Mouse (Mus musculus): ENCODE data around the gene Rras2. TPM values are rescaled to one million over a fixed set of nuclear protein-coding genes. Genes with fewer than 3 reads are reported as not detected.

The Rras2 gene
- total and polyA plus RNA-seq, 2 experiments from 2014 or later: 22.5 to 41.3 TPM

DNA sequence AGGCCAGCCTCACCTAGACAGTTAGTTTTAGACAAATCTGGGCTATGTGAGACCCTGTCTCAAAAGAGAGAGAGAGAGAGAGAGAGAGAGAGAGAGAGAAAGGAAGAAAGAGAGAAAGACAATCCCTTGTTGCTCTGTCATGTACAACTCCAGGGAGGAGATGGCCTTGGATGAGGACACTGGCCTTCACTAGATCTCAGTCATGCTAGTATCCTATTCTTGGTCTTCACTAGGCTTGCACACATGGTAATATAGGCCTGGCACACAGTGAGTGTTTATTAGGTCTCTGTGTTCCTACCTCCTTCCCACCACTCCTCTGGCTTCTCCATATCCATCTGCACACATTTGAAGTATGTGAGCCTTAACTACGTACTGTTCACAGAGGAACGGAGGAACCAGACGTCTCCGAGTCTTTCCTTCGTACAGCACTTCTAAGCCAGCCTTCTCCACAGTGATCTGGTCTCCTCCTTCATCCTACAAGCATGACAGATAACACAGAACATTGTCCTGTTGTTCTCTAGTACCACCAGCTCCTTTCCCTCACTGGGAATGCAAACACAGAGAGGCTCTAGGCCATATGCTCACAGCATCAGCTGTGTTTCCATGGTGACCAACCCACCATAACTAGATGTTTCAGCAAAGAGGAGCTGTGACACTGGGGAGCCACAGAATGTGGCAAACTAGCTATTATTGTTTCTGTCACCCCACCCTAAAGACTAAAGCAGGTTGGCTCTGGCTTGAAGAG is 33.6 kb upstream of the Rras2 start:
- no peaks in the 10 kb centered on the region for H3K36me3 ChIP-seq (ENCODE audit: insufficient read depth, low read length)
- peak overlapping the region; percentile 67 for H3K27ac ChIP-seq (ENCODE audit: low read depth, low read length)
- no peak overlapping the region for H3K4me2 ChIP-seq (ENCODE audit: low read depth, low read length, poor library complexity, severe bottlenecking)
- no peaks in the 10 kb centered on the region for H3K27me3 ChIP-seq (ENCODE audit: insufficient read depth, low read length)
- no peak overlapping the region for H3K9ac ChIP-seq (replicated peaks; ENCODE audit: low read length, poor library complexity, severe bottlenecking)
- DNase-seq (ENCODE audit: low spot score) (peak; percentile 68), ATAC-seq (ENCODE audit: low FRiP score) (0 out of 2 replicates have a peak, but pooled peaks have one; percentile 44)
- H3K4me3 ChIP-seq (ENCODE audit: low read depth, low read length): no peak overlapping the region
- 65% methylated on average over 5 of the region's 5 CpGs for WGBS
- no peaks in the 10 kb centered on the region for H3K4me1 ChIP-seq (ENCODE audit: insufficient read depth, low read length)
- no peak for TF ChIP-seq CTCF (IDR thresholded peaks at IDR 0.05)
- H3K9me3 ChIP-seq (ENCODE audit: low read length): no peaks in the 10 kb centered on the region

DNA sequence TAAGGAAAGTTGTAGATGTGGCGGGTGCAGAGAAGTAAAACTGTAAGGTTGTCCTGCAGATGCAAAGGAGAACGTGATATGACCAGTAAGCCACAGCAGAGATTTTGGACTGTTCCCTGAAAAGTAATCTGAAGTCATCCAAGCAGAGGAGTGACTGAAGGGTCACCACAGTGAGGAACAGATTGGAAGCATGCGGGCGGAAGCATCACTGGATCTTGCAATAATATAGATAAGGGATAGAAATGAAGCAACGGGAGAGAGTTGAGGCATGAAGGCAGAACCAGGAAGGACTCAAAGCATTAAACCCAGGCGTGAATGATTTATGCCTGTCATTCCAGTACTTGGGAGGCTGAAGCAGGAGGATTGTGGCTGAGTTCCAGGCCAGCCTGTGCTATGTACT is 32.0 kb upstream of the Rras2 start:
- Histone ChIP-seq H3K36me3 (ENCODE audit: insufficient read depth, low read length) (no peaks in the 10 kb centered on the region), H3K4me1 (ENCODE audit: insufficient read depth, low read length) (no peaks in the 10 kb centered on the region), H3K27me3 (ENCODE audit: insufficient read depth, low read length) (no peaks in the 10 kb centered on the region), H3K4me2 (ENCODE audit: low read depth, low read length, poor library complexity, severe bottlenecking) (no peak overlapping the region), H3K27ac (ENCODE audit: low read depth, low read length) (no peak overlapping the region), H3K9ac (replicated peaks; ENCODE audit: low read length, poor library complexity, severe bottlenecking) (no peak overlapping the region), H3K9me3 (ENCODE audit: low read length) (no peaks in the 10 kb centered on the region), H3K4me3 (ENCODE audit: low read depth, low read length) (no peak overlapping the region)
- DNase-seq (ENCODE audit: low spot score) (no peak), ATAC-seq (ENCODE audit: low FRiP score) (no peak)
- WGBS: 92% methylated on average over 6 of the region's 6 CpGs
- TF ChIP-seq CTCF (IDR thresholded peaks at IDR 0.05): no peak

- Histone ChIP-seq H3K9ac (replicated peaks; ENCODE audit: low read length, poor library complexity, severe bottlenecking) (no peak overlapping the region), H3K27ac (ENCODE audit: low read depth, low read length) (no peak overlapping the region), H3K9me3 (ENCODE audit: low read length) (no peaks in the 10 kb centered on the region), H3K4me3 (ENCODE audit: low read depth, low read length) (no peak overlapping the region), H3K36me3 (ENCODE audit: insufficient read depth, low read length) (no peaks in the 10 kb centered on the region), H3K27me3 (ENCODE audit: insufficient read depth, low read length) (no peaks in the 10 kb centered on the region), H3K4me2 (ENCODE audit: low read depth, low read length, poor library complexity, severe bottlenecking) (no peak overlapping the region), H3K4me1 (ENCODE audit: insufficient read depth, low read length) (no peaks in the 10 kb centered on the region)
- DNase-seq (ENCODE audit: low spot score): no peak
- no peak for ATAC-seq (ENCODE audit: low FRiP score)
- no peak for TF ChIP-seq CTCF (IDR thresholded peaks at IDR 0.05)
- 67% methylated on average over 4 of the region's 4 CpGs for WGBS
These were observed 31.6 kb upstream of the Rras2 start for GRCm38 (mm10) chr7:114149135-114149534.

GRCm38 (mm10) chr7:114145841-114146240 is 28.3 kb upstream of the Rras2 start:
- Histone ChIP-seq H3K27ac (ENCODE audit: low read depth, low read length) (no peak overlapping the region), H3K4me3 (ENCODE audit: low read depth, low read length) (no peak overlapping the region), H3K9ac (replicated peaks; ENCODE audit: low read length, poor library complexity, severe bottlenecking) (no peak overlapping the region), H3K9me3 (ENCODE audit: low read length) (no peaks in the 10 kb centered on the region), H3K4me2 (ENCODE audit: low read depth, low read length, poor library complexity, severe bottlenecking) (no peak overlapping the region), H3K4me1 (ENCODE audit: insufficient read depth, low read length) (no peaks in the 10 kb centered on the region), H3K27me3 (ENCODE audit: insufficient read depth, low read length) (no peaks in the 10 kb centered on the region), H3K36me3 (ENCODE audit: insufficient read depth, low read length) (no peaks in the 10 kb centered on the region)
- WGBS: 86% methylated on average over 3 of the region's 3 CpGs
- no peak for ATAC-seq (ENCODE audit: low FRiP score)
- no peak for TF ChIP-seq CTCF (IDR thresholded peaks at IDR 0.05)
- DNase-seq (ENCODE audit: low spot score): no peak

DNA sequence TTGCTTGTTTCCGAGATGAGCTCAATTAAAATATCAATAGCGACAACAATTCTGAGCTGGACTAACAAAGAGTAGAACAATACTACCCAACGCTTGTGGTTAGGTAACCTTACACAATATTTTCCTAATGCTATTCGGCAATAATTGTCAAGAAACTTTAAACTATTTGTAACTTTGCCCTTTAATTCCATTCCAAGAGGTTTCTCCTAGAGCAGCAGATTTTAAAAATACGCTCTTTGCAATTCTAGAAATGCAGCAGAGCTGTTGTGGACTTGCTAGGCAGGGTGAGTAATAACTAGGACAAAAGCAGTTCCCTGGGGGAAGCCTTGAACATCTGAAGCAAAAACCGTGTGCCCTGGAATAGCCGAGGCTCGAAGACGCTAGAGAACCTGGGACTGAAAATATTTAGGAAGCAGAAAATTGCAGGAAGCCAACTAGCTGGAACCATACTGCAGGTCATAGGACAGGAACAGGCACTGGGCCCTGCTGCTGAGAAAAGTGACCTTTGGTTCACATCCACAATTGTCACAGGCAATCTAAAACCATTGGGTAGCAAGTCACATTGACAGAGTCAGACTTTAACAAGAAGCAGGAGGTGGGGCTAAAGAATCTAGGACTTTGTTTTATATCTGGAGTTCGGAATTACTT is 24.7 kb upstream of the Rras2 start:
- Histone ChIP-seq H3K4me2 (ENCODE audit: low read depth, low read length, poor library complexity, severe bottlenecking) (no peak overlapping the region), H3K4me3 (ENCODE audit: low read depth, low read length) (no peak overlapping the region), H3K27ac (ENCODE audit: low read depth, low read length) (no peak overlapping the region), H3K9me3 (ENCODE audit: low read length) (no peaks in the 10 kb centered on the region), H3K4me1 (ENCODE audit: insufficient read depth, low read length) (no peaks in the 10 kb centered on the region), H3K9ac (replicated peaks; ENCODE audit: low read length, poor library complexity, severe bottlenecking) (no peak overlapping the region), H3K27me3 (ENCODE audit: insufficient read depth, low read length) (no peaks in the 10 kb centered on the region), H3K36me3 (ENCODE audit: insufficient read depth, low read length) (no peaks in the 10 kb centered on the region)
- 67% methylated on average over 10 of the region's 10 CpGs for WGBS
- no peak for TF ChIP-seq CTCF (IDR thresholded peaks at IDR 0.05)
- DNase-seq (ENCODE audit: low spot score): no peak
- no peak for ATAC-seq (ENCODE audit: low FRiP score)

- 87% methylated on average over 7 of the region's 7 CpGs for WGBS
- TF ChIP-seq CTCF (IDR thresholded peaks at IDR 0.05): no peak
- Histone ChIP-seq H3K9me3 (ENCODE audit: low read length) (no peaks in the 10 kb centered on the region), H3K36me3 (ENCODE audit: insufficient read depth, low read length) (no peaks in the 10 kb centered on the region), H3K4me2 (ENCODE audit: low read depth, low read length, poor library complexity, severe bottlenecking) (no peak overlapping the region), H3K27ac (ENCODE audit: low read depth, low read length) (no peak overlapping the region), H3K27me3 (ENCODE audit: insufficient read depth, low read length) (no peaks in the 10 kb centered on the region), H3K9ac (replicated peaks; ENCODE audit: low read length, poor library complexity, severe bottlenecking) (no peak overlapping the region), H3K4me3 (ENCODE audit: low read depth, low read length) (no peak overlapping the region), H3K4me1 (ENCODE audit: insufficient read depth, low read length) (no peaks in the 10 kb centered on the region)
- DNase-seq (ENCODE audit: low spot score): no peak
- no peak for ATAC-seq (ENCODE audit: low FRiP score)
These were observed 22.4 kb upstream of the Rras2 start for GRCm38 (mm10) chr7:114140026-114140425.

Measured in midbrain, postnatal 0 days (tissue).